Mouse (Mus musculus) liver, postnatal 0 days (tissue): ENCODE data around the gene Gm20388.

Source experiments
- CTCF ChIP-seq: sonication (generic); IDR thresholded peaks from 2 replicates; pipeline ENCODE4 v1.5.1; 2016; ENCODE audit warnings: antibody characterized with exemption, low read depth
- EP300 ChIP-seq: IDR thresholded peaks from 2 replicates; pipeline ENCODE4 v1.6.1; 2016; ENCODE audit warnings: antibody characterized with exemption, low read depth, mild to moderate bottlenecking

- no peak for TF ChIP-seq CTCF
- TF ChIP-seq EP300 = no peak
Measured at GRCm38 (mm10) chr8:122243310-122243709, 2332.7 kb downstream of the Gm20388 start.
